Mouse (Mus musculus) Muller cell, postnatal 12 days (primary cell): ENCODE results near the gene Pkd1l2.

ENCODE experiments used
- DNase-seq: peaks from one replicate; pipeline ENCODE4 v3.0.0-alpha.2; 2015; ENCODE audit errors: inconsistent ontology term

Gene Pkd1l2

GRCm38 (mm10) chr8:117033393-117033792 lies 48.9 kb downstream of the Pkd1l2 start:
- DNase-seq, result no peak

- DNase-seq, result no peak
Measured at GRCm38 (mm10) chr8:117032609-117033008, 49.6 kb downstream of the Pkd1l2 start.

DNA sequence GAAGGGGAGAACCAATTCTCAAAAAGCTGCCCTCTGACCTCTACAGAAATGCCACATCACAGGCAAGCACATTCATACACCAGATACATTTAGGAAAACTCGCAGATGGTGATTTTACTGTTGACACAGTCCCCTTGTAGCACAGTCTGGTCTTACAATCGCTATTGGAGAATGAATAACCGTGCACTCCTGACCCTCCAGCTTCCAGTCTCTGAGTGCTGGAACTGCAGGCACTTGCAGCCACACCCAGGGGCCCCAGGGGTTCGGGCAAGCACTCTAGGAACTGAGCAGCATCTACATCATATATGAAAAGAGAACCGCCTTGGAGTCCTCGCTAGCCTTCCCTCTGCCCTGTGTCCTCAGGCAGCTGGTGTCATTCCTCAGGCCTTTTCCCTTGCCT lies 50.8 kb downstream of the Pkd1l2 start:
- DNase-seq, result no peak

DNA sequence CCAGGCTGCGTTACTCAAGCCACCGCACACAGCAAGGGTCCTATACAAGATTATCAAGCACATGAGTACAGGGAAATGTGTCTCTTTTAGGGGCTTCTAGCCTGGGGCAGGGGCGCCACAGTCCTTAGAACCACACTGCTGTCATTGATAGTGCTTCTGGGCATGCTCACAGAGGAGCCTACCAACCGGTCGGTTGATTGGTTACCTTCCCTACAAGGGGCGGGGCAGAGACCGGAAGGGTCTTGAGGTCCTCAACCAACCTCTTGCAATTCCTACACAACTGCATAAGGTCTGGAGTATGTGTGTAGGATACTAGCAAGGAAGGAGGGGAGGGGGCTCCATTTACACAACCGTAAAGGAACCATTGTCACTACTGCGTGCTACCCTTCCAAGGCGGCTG lies 53.6 kb downstream of the Pkd1l2 start:
- DNase-seq, result no peak

DNA sequence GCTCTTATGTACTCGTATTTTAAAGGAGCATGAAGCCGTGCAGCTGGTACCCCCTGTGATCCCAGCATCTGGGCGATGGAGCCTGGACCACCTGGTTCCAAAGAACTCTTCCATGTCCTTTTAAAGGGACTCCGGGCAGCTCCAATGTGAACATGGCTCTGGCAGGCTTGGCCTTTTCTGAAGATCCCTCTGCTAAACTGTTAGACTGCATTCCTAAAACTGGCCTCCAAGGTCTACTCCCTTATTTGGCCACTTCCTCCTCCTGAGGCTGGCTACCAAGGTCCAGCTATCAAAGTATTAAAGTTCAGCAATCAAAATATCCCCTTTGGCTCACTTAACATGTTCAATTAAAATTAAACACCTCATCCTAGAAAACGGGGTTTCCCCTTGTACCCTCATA lies 54.6 kb downstream of the Pkd1l2 start:
- DNase-seq, result no peak

DNA sequence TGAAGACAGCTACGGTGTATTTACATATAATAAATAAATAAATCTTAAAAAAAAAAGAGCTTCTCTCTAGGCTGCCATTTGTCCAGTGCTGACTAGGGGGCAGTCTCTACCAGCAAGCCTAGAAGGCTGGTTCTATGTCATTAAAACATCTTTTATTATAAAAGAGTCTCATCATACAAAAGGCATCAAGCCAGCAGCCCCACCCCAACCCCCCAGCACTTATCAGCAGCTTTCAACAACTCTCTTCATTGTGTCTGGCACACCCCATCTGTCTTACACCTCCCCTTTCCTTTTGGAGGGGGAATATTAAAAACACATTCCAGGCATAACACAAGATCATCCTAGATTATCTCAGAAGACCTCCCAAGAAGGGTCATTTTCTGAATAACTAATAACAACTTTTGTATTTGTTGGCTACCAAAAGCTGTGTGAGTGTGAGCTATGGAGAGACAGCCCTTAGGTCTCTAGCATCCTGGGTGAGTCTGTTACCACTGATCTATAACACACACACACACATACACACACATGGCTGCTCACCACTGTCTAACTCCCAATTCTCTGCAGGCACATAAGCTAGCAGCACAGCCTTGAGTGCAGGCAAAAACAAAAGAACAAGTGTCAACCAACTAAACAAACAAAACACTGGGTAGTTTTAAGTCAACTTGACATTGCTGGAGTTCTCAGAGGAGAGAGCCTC lies 59.8 kb downstream of the Pkd1l2 start:
- no peak for DNase-seq

DNA sequence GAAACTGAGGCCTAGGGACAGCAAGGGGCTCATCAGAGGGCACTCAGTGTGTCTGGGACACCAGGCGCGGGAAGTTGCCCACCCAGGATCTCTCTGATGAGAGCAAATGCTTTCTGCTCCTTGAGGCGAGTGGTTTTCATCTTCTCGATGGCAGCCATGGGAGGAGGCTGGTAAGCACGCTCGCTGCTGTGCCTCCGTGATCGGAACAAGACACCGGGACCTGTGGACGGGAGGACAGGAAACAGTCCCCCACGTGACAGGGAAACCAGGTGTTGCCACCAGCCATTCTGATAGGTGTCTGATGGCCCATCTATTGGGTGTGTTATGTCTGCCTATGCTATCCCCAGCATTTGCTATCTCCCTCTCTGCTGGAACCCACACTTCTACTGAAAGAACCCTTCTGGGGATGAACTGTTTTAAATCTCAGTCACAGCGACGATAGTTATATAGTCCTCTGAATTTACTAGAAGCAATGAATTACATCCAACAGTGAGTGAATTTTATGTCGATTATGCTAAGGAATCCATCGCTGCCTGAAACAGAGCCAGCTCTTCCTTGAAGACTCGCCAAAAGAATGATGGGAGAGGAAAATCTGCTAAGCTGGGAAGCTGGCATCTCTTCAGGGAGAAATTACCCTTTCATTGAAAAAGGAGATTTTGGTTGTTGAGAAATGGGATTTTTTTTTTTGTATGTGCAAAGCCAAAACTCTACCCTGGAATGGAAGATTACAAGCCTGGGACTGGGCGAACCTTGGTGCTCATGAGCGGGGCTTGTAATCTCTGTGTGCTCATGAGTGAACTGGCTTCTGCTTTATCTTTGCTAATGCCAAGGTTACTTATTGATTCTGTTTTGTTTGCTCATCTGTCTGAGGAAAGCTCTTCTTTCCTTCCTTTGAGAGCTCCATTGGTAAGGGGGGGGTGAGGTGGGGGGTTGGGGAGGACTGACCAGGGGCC lies 62.6 kb downstream of the Pkd1l2 start:
- DNase-seq, result no peak

DNA sequence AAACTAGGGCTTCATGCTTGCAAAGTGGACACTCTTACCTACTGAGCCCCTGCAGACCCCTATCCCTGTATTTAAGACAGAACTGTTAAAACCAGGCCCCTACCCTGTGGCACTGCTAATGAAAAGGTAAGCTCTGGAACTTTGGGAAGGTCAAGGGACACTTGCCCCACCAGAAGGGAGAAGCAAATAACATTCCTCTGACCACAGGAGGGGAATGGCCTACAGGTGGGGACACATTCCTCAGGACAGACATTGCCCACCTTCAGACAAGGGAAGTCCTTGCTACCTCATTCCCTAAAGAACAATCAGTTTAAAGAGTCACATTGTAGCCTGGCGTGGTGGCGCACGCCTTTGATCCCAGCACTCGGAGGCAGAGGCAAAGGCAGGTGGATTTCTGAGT lies 64.4 kb downstream of the Pkd1l2 start:
- no peak for DNase-seq

DNA sequence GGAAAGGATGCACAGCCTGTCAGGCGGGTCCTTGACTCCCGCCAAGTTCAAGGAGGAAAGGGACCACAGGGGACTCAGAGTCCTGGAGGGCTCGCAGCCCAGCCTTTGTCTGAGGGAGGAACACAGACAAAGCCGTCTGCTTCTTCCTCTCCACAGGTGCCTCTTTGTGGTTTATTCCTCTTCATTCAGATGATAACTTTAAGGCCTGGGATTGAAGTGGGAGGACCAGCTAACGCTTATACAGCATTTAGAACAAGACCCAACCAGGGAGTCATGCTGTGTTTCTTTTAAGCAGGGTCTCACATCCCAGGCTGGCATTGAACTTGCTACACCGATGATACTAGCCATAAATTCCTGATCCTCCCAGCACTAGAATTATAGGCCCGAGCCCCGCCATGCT lies 65.2 kb downstream of the Pkd1l2 start:
- no peak for DNase-seq

- no peak for DNase-seq
Measured at GRCm38 (mm10) chr8:117015670-117016069, 66.6 kb downstream of the Pkd1l2 start.

GRCm38 (mm10) chr8:117011366-117011765 lies 70.9 kb downstream of the Pkd1l2 start:
- no peak for DNase-seq

DNA sequence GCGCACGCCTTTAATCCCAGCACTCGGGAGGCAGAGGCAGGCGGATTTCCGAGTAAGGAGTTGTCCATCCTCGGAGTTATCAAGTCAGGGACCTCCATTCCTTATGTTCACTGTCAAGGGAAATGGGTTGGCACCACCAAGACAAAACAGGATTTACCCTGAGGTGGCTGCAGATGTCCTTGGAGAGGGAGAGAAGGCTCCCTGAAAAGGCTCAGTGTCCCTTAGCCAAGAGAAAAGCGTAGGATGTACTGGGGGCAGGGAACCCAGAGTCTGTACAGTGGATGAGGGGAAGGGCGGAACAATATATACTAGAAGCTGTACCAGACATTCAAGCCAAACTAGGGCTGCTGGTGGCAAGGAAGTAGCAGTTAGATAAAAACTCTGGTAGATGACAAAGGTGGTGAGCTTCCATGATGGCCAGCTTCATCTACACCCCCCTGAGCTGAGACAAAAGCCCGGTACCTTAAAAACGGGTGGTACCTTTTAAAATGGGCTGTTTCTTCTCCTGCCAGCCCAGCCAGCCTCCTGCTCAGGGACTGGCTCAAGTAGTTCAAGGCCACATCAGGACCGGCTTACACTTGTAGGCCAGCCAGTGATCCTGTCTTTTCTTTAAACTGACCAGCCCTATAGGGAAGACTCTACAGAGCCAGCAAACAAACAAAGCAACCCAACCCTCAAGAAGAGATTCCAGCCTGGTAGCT lies 88.1 kb downstream of the Pkd1l2 start:
- DNase-seq, result no peak

DNA sequence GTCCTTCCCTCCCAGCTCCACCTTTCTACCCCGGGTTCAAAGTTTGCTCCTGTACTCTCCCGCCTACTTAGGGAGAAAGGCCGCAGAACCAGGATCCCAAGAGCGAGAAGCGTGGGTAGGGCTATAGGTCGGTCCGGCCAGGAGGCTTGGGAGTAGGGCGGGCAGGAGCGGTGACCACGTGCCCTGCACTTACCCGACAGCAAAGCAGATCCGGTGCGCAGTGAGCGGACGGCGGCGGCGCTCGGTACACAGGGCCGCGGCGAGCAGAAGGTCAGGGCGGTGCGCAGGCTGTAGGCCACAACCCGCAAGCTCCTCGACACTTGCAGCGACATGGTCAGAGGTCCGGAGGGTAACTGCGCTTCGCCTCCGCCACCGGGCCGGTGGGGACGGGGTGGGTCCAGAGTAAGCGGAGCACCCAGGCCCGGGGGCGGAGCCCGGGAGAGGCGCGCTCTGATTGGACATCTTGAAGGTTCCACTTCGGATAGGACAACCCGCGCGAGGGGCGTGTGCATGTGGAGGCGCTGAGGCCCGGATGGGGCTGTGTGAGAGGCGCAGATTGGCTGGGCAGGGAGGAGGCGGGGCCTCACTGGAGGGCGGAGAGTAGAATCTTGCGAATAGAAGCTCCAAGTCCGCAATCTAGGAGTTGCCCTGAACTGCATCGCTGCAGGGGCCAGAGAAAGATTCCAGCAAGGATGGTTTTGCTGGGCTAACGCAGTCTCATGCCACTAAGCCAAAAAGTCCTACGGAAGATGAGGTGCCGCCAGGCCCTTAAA lies 89.0 kb downstream of the Pkd1l2 start, which contains the start of gene Gcsh:
Gcsh (minus strand) TSS at position 443 of the 773 bp plus-strand sequence.
- peak; percentile 100 for DNase-seq

GRCm38 (mm10) chr8:116992176-116992971 lies 89.9 kb downstream of the Pkd1l2 start:
- peak; percentile 74 for DNase-seq

- no peak for DNase-seq
Measured at GRCm38 (mm10) chr8:116991241-116991640, 91.0 kb downstream of the Pkd1l2 start.

- no peak for DNase-seq
Measured at GRCm38 (mm10) chr8:116989842-116990241, 92.4 kb downstream of the Pkd1l2 start.

DNA sequence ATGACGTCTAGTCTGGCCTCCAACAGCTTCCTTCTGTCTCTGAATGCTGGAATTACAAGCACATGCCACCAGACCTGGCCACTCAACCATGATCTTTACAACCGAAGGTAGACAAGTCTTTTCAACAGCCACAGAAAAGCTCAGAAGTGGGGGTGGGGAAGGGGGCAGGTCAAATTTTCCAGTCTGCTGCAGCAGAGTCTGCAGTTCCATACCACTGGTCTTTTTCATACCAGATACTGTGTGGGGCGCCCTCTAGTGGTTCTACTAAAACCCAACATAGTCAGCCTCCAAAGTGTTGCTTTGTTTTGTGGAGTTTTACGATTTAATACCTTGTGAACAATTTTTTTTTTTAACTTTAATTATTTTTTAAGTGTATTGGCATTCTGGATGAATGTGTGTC lies 102.1 kb downstream of the Pkd1l2 start:
- DNase-seq, result peak; percentile 64

DNA sequence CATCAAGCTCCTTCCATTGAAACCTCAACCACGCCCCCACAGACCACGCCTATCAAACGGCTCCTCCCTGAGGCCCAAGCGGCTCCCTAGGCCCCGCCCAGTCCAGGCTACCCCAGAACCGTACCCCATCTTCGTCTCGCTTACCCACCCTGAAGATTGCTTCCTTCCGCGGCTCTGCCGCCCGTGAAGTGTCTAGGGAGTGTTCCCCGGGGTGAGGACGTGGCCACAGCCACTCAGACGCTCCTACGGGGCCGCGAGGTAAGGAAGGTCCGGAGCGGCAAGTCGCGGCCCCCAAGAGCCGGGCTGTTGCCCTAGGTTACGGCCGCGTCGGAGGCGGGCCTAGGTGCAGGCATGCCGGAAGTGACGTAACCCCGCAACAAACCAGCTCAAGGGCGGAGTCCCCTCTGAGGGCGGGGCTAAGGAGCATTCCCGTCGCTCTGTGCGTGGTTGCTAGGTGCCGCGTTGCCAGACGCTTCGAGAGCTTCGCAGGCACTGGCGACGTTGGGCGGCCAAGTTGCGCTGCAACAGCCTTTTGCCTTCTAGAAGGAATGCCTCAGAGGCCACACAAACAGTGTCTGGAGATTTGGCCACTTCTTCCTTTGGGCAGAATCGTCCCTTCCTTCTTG lies 103.5 kb downstream of the Pkd1l2 start, which contains the start of gene 1700030J22Rik:
1700030J22Rik (minus strand) TSS at position 329 of the 626 bp plus-strand sequence.
- DNase-seq, result peak; percentile 99

GRCm38 (mm10) chr8:116978052-116978451 lies 104.2 kb downstream of the Pkd1l2 start:
- no peak for DNase-seq

GRCm38 (mm10) chr8:116975606-116976005 lies 106.6 kb downstream of the Pkd1l2 start:
- DNase-seq, result peak; percentile 83
